Mouse (Mus musculus): ENCODE results near the gene Clock. TPM values are rescaled to one million over a fixed set of nuclear protein-coding genes. Genes with fewer than 3 reads are reported as not detected.

Gene Clock
- 13.5 and 16.8 TPM in 2 replicates for polyA plus RNA-seq (2012; rRNA removed)

DNA sequence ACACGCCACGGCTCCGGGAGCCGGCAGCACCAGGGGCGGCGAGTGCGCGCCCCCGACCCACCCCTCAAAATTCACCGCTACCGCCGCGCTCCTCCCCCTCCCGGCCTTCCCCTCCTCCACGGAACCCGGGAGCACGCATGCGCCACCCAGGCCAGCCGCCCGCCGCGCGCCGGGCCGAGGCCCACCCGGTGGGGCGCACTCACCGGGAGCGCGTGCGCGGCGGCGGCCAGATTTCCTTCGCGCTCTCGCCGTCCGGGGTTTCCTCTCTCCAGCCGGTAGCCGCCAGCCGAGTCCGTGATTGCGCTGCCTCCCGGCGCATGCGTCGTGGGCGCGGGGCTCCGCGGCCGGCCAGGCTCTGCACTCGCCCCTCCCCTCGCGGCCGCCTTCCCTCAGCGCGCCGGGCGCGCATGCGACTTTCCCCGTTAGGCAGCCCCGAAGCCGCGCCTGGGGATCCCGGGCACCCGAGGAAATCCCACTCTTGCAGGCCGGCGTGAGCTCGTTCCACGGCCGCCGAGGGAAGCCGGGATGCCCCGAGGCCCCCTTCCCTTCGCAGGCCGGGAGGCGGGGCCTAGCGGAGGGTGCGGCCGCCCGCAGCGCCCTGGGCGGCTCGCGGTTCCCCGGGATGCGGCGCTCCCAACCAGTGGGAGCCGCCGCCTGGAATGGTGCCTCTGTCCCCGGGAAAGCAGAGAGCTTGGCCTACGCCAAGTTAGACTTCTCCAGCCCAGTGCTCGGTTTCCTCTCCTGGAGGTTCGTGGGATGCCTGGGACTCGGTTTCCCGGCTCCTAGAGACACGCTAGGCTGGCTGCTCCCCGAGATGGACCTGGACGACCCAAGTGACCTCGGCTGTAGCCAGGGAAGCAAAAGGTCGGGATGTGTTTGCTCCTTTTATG lies at the start of gene Clock:
Gene Clock (minus strand): TSS at position 341 of the 890 bp plus-strand sequence.
- peaks cover 2% of the 10 kb centered on the region; the same call in 1 of the 2 replicates for H3K4me1 ChIP-seq (ENCODE audit: control insufficient read depth, insufficient read depth, low read length)
- H3K4me3 ChIP-seq (replicated peaks; ENCODE audit: extremely low read depth, low read depth, low read length): peak within 1 kb of the TSS; percentile 61
- TF ChIP-seq CTCF (IDR thresholded peaks at IDR 0.05; ENCODE audit: insufficient read depth, low read length) (no peak), POLR2A (IDR thresholded peaks at IDR 0.05; ENCODE audit: borderline replicate concordance, extremely low read depth, low read depth, low read length) (0 out of 2 replicates have a peak, but pooled peaks have one; percentile 24)
- DNase-seq: peak; percentile 92
- under 1% methylated on average over 98 of the region's 104 CpGs for WGBS

DNA sequence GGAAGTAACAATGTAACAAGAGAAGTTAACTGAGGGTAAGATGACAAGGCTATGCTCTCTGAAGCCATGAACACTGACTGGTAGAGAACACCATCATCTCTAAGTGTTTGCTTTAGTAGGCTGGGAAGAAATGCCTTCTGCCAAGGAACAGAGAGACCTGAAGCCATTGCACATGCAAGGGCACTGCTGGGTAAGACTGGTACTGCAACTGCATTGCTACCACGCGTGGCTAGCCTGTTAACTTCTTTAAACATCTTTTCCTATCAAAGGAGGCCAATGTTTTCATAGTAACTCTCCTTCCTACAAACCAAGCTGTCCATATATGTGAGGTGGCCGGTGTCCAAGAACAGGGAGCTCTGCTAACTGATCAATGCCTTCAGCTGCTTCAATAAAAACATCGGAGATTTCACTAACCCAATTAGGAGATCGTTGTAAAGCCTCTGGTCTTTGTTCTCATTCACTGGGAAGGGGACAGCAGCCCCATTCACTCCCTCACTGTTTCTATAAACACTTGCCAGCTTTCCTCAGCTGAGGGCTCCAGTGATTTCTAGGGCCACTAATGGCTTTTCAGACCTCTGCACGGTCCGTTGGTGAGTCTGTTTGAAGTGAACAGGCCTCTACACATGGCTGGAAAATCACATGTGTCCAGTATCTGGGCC lies 47.5 kb upstream of the Clock start:
- Histone ChIP-seq H3K4me3 (replicated peaks; ENCODE audit: extremely low read depth, low read depth, low read length) (no peak overlapping the region), H3K4me1 (ENCODE audit: control insufficient read depth, insufficient read depth, low read length) (no peaks in the 10 kb centered on the region)
- no peak for DNase-seq
- TF ChIP-seq POLR2A (IDR thresholded peaks at IDR 0.05; ENCODE audit: borderline replicate concordance, extremely low read depth, low read depth, low read length): no peak
- 0 out of 2 replicates have a peak, but pooled peaks have one; percentile 24 for TF ChIP-seq CTCF (IDR thresholded peaks at IDR 0.05; ENCODE audit: insufficient read depth, low read length)
- 66% methylated on average over 7 of the region's 7 CpGs for WGBS

DNA sequence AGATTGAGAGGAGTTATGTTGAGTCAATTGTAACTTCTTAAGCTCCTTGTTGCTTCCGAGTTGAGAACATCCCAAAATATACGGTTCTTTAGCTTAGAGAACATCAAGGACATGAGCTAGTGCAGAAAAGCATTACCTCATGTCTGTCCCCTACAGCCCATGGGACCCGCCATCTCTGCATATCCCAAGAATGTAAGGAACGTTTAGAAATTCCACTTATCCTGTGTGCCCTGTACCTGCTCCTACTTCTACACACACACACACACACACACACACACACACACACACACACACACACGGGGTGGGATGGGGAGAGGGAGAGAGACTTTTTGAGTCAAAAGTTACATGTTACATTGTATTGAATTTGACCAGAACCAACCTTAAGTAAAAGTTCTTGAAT lies 46.9 kb upstream of the Clock start:
- H3K4me3 ChIP-seq (replicated peaks; ENCODE audit: extremely low read depth, low read depth, low read length): no peak overlapping the region
- no peak for DNase-seq
- no peaks in the 10 kb centered on the region for H3K4me1 ChIP-seq (ENCODE audit: control insufficient read depth, insufficient read depth, low read length)
- 65% methylated on average over 5 of the region's 5 CpGs for WGBS
- TF ChIP-seq CTCF (IDR thresholded peaks at IDR 0.05; ENCODE audit: insufficient read depth, low read length) (no peak), POLR2A (IDR thresholded peaks at IDR 0.05; ENCODE audit: borderline replicate concordance, extremely low read depth, low read depth, low read length) (no peak)

DNA sequence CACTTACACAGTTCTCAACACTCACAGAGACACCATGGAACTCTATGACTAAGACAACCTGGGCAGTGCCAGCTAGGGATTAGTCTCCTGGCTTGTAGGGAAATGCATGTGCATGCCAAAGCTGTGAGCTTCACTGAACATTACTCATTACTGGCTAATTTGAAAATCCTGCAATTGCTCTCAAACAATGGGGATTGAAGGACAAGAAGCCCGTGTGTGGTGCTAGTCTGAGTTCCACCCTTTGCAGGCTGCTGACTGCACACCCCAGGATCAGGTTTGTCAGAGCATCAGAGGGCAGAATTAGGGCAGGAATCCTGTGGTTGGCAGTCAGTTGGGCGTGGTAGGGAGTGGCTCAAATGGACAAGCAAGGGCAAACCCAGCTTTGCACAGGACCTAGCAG lies 41.5 kb upstream of the Clock start:
- Histone ChIP-seq H3K4me1 (ENCODE audit: control insufficient read depth, insufficient read depth, low read length) (no peaks in the 10 kb centered on the region), H3K4me3 (replicated peaks; ENCODE audit: extremely low read depth, low read depth, low read length) (no peak overlapping the region)
- 51% methylated on average over 2 of the region's 2 CpGs for WGBS
- no peak for DNase-seq
- TF ChIP-seq POLR2A (IDR thresholded peaks at IDR 0.05; ENCODE audit: borderline replicate concordance, extremely low read depth, low read depth, low read length) (no peak), CTCF (IDR thresholded peaks at IDR 0.05; ENCODE audit: insufficient read depth, low read length) (no peak)

DNA sequence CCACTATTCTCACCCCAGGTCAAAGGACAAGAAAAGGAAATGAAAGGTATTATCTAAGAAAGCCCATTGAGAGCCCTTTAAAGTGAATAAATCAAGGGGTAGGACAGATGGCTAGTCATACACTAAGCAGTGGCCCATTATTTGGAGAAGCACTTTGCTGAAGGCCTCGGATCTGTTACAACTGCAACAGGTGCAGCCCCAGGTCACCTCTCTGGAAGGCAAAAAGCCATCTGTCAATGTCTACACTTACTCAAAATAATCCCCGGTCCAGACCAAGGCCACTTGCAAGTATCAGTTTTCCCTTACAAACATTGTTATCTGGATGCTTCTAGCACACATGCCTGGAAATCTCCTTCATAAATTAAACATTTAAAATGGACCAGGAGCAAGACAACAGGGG lies 36.3 kb upstream of the Clock start:
- Histone ChIP-seq H3K4me3 (replicated peaks; ENCODE audit: extremely low read depth, low read depth, low read length) (no peak overlapping the region), H3K4me1 (ENCODE audit: control insufficient read depth, insufficient read depth, low read length) (no peaks in the 10 kb centered on the region)
- DNase-seq: no peak
- TF ChIP-seq POLR2A (IDR thresholded peaks at IDR 0.05; ENCODE audit: borderline replicate concordance, extremely low read depth, low read depth, low read length) (no peak), CTCF (IDR thresholded peaks at IDR 0.05; ENCODE audit: insufficient read depth, low read length) (no peak)
- 35% methylated on average over 2 of the region's 2 CpGs for WGBS

DNA sequence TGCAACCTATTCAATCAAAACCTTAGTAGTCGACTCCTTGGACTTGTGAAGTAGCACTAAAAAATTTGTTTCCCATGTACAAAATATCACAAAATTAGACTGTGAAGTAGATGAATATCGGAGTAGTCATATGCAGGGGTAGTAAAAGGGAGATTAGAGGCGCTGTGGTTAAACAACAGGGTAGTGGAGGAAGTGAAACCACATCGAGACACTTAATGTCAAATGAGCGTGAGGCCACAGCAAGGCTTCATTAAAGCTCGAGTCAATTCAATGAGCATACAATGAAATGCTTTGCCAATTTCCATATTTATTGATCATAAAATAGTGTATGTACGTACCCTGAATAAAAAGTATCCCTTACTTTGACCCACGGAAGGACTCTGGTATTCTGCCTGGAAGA lies 32.5 kb upstream of the Clock start:
- Histone ChIP-seq H3K4me3 (replicated peaks; ENCODE audit: extremely low read depth, low read depth, low read length) (no peak overlapping the region), H3K4me1 (ENCODE audit: control insufficient read depth, insufficient read depth, low read length) (no peaks in the 10 kb centered on the region)
- TF ChIP-seq POLR2A (IDR thresholded peaks at IDR 0.05; ENCODE audit: borderline replicate concordance, extremely low read depth, low read depth, low read length) (no peak), CTCF (IDR thresholded peaks at IDR 0.05; ENCODE audit: insufficient read depth, low read length) (no peak)
- WGBS: 76% methylated on average over 8 of the region's 8 CpGs
- no peak for DNase-seq

DNA sequence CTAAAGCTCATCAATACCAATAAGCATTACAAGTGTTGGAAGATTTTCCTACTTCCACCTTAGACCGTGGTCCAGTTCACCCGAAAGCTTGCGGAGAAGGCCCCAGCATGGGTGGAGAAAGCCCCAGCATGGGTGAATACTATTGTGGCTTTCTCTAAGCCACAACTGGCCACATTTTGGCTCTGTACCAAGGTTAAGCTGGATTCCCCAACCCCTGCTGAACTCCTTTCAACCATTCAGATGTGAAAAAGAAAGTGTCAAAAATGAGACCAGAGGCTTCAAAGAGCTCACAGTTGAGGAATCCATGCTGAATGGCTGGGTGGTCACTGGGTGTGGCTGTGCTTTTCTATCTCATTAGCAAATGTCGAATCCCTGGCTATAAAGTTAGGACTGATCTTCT lies 29.2 kb upstream of the Clock start:
- DNase-seq: no peak
- H3K4me1 ChIP-seq (ENCODE audit: control insufficient read depth, insufficient read depth, low read length): no peaks in the 10 kb centered on the region
- TF ChIP-seq POLR2A (IDR thresholded peaks at IDR 0.05; ENCODE audit: borderline replicate concordance, extremely low read depth, low read depth, low read length) (no peak), CTCF (IDR thresholded peaks at IDR 0.05; ENCODE audit: insufficient read depth, low read length) (no peak)
- no peak overlapping the region for H3K4me3 ChIP-seq (replicated peaks; ENCODE audit: extremely low read depth, low read depth, low read length)
- WGBS: 79% methylated on average over 4 of the region's 4 CpGs

DNA sequence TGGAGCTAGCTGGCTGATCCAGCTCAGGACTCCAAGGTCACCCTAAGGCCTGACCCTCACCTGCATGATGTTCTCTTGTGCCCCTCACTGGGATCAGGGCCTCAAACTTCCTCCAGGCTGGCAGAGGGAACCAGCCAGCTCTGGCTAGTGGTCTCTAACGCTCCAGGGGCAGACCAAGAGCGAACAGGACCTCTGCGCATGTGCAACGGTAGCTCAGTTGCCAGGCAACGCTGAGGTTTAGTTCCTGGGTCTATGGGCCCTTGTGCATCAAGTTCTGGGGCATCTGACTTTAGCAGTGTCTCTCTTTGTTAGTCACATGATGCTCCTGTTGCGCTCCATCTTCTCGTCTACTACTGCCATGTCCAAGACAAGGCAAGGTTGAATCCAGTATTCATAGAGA lies 26.4 kb upstream of the Clock start, which contains the start of gene Pdcl2:
Gene Pdcl2 (minus strand): TSS at position 204 of the 400 bp plus-strand sequence.
- H3K4me3 ChIP-seq (replicated peaks; ENCODE audit: extremely low read depth, low read depth, low read length): no peak within 1 kb of the TSS
- no peaks in the 10 kb centered on the region for H3K4me1 ChIP-seq (ENCODE audit: control insufficient read depth, insufficient read depth, low read length)
- TF ChIP-seq POLR2A (IDR thresholded peaks at IDR 0.05; ENCODE audit: borderline replicate concordance, extremely low read depth, low read depth, low read length) (no peak), CTCF (IDR thresholded peaks at IDR 0.05; ENCODE audit: insufficient read depth, low read length) (no peak)
- 88% methylated on average over 7 of the region's 7 CpGs for WGBS
- DNase-seq: no peak

DNA sequence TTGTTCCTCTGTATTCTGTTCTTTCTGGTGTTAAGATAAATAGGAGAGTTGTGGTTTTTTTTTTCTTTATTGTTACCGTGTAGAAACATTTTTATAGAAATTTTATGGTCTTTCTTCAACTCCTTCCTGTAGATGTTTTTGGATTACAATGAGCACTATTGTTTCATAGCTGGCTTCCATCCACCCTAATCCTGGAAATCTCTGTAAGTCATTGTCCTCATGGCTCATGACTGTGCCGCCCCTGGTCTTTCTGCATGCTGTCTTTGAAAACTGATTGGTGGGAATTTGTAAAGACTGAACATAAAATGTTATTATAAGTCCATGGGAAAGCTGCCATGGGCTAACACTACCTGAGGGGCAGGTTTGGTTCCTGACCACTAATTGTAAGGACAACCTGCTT lies 22.7 kb upstream of the Clock start:
- no peak overlapping the region for H3K4me3 ChIP-seq (replicated peaks; ENCODE audit: extremely low read depth, low read depth, low read length)
- DNase-seq: no peak
- no peaks in the 10 kb centered on the region for H3K4me1 ChIP-seq (ENCODE audit: control insufficient read depth, insufficient read depth, low read length)
- WGBS: 35% methylated on average over 2 of the region's 2 CpGs
- TF ChIP-seq POLR2A (IDR thresholded peaks at IDR 0.05; ENCODE audit: borderline replicate concordance, extremely low read depth, low read depth, low read length): no peak
- TF ChIP-seq CTCF (IDR thresholded peaks at IDR 0.05; ENCODE audit: insufficient read depth, low read length): no peak
